Mouse (Mus musculus) telencephalon, adult 2 months (tissue): ENCODE data around the gene Armc2.

ENCODE experiments used
- DNase-seq: peaks from one replicate; pipeline ENCODE4 v3.0.0-alpha.2; 2011; ENCODE audit warnings: low read depth, low spot score

Gene Armc2

DNA sequence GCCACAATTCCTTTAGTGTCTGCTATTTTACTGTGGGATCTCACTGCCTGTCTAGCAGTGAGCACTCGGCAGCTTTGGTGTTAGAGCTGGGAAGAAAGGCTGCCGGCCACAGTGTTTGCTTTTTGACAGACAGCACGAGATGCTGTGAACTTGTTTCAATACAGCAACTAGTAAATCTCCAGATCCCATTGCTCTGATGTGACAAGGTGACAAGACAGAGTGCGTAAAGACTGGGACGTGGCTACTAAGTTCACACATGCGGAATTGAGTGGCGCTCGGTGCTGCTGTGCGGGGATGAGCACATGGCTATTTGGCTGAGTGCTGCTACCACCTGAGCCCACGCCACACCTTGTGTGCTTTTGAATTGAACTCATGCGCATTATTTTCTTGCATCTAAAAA, 110.8 kb downstream of the Armc2 start:
- DNase-seq: no peak

- no peak for DNase-seq
Observed at GRCm38 (mm10) chr10:41901864-41902263, 116.4 kb downstream of the Armc2 start.

DNA sequence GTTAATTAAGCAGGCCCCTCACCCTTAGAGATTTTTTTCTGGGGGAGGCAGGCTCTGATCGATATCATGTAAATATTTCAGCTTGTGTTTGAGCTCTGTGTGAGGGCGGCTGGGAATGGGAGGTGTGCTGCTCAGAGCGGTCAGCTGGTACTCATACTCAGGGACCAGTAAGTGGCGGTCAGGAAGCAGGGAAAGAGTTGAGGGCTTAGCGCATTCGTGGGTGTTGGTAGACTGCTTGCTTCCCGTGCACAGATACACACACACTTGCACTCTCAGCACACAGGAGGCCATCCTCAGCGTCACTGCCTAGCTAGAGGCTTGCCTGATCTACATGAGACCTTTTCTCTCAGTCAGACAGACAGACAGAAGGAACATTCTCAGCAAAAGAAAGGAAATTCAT, 116.8 kb downstream of the Armc2 start:
- no peak for DNase-seq

GRCm38 (mm10) chr10:41896865-41897264, 121.4 kb downstream of the Armc2 start:
- DNase-seq: no peak

GRCm38 (mm10) chr10:41896425-41896824, 121.8 kb downstream of the Armc2 start:
- DNase-seq: no peak

DNA sequence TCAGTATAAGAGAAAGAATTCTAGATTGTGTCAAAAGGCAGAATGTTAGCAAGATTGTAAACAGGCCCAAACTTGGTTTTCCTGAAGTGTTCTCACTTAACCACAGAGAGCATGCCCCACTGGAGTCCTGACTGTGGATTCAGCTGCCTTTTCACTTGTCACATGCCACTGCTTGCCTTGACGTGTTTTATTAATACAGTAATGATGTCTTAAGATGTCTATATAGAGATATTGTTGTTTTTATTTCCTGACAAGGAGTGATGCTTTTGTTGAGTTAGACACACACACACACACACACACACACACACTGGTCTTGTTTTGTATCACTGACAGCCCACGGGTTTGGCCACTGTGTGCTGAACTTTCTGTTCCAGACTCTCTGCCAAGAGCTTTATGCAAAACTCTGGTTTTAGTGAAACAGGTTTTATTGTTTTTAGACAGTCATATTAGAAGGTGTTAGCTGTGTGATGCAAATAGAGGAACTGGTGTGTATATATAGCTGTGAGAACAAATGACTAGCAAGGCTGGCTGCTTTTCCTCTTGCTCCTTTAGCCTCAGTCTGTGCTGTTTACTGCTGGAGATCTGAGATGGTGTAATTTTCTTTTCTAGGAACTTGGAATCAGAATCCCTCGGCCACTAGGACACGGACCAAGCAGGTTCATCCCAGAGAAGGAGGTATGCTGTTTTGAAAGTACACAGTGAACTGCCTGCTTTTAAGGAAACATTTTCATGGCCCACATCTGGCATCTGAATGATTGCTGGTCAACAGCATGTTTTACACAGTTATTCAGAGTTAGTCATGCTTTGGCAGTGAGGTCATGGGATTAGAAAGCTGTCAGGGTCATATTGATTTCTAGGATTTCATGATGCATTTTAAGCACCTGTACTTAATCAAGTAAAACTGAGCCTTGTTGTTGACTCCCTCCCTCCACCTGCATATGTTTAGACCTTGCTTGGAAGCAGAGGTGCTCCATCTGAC, 124.5 kb downstream of the Armc2 start:
- DNase-seq: peak; percentile 46

DNA sequence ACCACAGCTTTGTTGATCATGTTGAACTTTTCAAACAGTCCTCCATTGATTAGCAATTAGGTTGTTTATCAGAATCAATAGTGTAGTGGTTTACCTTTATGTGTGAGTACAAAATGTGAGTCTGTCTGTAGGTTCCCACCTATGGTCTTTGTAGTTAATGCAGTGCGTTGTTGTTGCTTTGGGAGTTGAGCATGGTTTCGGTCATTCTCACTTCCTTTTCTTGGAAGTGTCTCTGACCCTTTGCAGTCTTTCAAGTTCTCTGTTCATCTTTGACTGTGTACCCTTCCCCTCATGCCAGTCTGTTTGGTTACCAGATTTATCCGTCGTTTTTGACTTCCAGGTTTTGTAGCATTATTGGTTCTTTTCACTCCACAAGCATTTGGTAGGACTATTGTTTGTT, 126.9 kb downstream of the Armc2 start:
- DNase-seq: no peak

DNA sequence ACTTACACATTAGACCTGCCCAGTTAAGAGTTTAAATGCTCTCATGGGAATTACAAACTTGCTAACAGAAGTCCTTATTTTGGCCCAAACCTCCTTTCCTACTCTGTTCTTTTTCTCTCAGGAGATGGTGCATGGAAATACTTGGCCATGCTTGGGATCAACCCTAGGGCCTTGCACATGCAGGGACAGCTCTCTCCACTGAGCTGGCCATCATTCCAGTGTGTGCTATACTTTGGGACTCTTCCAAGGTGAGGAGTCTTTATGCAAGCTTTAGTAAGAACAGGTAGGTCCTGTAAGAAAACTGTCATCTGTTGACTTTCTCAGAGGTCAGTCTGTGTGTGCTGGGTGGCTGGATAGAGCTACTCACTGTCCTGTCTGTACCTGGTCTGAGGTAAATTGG, 127.7 kb downstream of the Armc2 start:
- no peak for DNase-seq

GRCm38 (mm10) chr10:41889566-41889965, 128.7 kb downstream of the Armc2 start:
- no peak for DNase-seq

GRCm38 (mm10) chr10:41888365-41888941, 129.8 kb downstream of the Armc2 start:
- DNase-seq: no peak

DNA sequence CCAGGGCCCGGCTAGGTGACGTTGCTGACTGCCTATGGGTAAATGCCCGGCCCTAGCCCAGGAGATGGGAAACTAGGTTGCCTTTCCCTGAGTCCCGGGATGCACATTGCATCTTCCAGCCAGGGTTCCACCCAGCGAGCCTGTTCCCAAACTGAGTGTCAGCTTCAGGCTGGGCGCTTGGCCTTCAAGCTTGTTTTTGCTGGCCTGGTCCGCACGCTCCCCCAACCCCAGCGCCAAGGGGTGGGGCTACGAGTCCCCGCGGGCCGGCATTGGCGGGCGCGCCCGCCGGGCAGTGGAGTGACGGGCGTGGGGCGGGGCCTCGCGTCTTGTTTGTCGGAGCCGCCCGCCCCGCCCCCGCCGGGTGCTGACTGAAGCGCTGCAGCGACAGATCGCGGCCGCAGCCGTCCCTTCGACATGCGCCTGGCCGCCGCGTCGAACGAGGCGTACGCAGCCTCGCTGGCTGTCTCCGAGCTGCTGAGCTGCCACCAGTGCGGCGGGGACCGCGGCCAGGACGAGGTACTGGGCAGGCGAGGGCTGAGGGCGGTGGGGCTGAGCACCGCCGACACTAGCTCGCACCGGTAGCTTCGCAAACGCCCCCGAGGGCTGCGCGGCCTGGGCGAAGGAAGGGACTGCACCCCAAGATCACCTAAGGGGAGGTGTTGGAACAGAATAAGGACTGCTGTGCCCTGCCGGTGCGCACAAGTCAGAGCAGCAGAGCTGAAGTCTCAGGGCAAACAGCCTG, 131.0 kb downstream of the Armc2 start:
- DNase-seq: peak; percentile 87

DNA sequence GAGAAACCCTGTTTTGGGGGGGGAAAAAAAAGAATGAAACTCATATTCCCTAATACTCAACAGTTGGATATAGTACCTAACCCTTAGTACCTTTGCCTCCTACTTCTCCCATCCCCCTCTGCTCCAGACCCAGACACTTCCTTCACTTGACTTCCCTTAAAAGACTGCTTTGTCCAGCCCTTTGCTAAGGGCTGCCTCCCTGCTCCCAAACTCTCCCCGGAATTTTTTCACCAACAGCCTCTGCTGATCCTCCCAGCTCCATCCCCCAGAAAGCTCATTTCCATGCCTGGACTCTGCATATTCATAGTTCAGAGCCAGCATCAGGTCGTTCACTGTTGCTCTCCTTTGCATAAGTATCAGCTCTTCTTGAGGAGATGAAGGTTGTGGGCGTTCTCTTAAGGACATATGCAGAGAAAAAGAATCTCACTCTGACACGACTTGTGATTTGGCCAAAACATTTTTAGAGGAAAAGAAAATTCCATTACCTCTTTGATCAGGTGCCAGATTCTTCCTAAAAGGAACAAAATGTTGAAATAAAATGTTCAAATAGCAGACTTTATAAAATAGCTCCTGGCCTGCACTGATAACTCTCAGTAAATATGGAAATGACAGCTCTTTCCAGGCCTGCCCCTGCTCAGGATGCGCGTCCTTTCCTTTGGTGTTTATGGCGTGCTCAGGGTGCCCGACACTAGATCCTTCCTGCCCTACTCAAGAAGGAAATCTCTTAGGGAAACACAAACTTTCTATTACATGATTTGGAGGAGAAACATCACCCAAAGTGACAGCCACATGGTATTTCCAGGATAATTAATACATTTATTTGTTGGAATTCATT, 134.3 kb downstream of the Armc2 start:
- DNase-seq: peak; percentile 73

DNA sequence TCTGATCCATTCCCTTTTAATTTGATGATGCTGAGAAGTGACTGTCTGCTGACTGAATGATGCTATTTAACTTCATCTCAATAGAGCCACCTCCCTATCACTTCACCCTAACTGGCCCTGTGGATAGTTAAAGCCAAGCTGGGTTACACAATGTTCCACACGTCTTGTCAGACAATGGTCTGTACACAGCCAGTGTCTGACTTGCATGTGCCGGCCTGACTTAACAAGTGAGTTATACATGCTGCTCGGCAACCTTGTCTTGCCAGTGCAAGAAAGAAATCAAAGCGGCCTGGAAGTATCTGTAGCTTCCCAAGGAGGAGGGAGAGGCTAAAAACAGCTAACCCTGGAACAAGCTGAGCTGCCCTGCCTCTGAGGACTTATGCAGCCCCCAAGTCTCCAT, 136.8 kb downstream of the Armc2 start:
- DNase-seq: no peak

DNA sequence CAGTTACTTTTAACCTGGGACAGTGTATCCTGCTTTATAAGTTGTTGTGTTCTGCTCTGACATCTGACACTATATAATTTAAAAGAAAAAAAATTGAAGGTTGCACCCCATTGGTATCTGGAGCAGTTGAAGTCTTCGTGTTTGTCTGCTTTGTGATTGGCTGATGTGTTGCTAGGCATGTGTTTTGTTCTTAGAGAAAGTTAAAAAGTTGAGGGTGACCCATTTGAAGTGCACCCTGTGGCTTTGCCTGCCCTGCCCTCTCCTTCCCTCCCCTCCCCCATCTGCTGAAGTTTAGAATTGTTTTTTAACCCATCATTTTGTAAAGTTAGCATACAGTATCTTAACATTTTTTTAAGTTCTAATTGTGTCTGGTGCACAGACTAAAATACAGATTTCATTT, 137.5 kb downstream of the Armc2 start:
- no peak for DNase-seq

- DNase-seq: no peak
Observed at GRCm38 (mm10) chr10:41880206-41880605, 138.0 kb downstream of the Armc2 start.

DNA sequence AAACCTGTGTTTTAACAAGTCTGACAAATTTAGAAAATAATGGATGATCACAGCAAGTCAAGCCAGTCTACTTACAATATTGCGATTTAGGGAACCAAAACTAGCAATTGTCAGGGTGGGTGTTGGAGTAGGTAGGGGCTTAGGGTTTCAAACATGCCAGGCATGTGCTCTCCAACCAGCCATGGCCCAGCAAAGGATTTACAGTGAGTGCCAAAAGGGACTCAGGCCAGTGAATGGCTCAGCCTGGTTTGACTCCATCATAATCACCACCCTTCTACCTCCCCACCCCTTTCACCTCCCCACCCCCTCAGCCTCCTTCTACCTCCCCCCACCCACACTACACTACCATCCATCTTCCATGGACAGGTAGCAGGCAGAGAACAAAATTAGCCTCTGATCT, 138.6 kb downstream of the Armc2 start:
- DNase-seq: no peak

DNA sequence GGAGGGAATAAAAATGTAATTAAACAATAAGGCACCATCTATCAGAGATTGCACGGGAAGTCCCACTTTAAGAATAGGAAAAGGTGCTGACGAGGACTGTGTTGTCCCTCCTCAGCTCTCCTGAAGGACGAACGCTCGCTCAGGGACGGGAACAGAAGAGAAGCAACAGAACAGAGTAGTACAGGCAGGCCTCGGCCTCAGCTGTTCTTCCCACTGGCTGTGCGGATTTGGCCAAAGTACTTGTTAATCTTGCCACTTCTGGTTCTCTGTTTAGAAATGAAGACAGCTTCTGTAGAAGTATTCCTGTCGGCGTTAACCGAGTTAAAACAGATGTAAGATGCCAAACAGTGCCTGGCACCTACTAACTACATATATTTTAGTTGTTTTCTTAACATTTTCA, 139.9 kb downstream of the Armc2 start:
- no peak for DNase-seq

- DNase-seq: no peak
Observed at GRCm38 (mm10) chr10:41875624-41876023, 142.6 kb downstream of the Armc2 start.

DNA sequence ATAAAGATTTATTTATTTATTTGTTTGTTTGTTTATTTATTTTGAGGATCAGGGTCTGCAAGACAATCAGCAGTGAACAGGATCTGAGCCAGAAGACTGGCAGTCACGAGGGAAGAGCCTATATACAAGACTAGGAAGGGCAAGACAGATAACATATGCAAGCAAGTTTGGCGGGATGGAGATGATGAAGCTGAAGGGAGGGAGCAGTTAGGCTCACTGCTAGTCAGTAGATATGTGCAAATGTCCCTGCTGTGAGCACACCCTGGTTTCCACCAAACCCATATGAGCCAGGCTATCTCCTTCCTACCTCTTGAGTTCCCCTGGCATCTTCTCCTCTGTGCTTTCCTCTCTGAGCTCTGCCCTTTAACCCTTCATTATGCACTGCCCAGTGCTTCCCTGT, 146.7 kb downstream of the Armc2 start:
- DNase-seq: no peak

GRCm38 (mm10) chr10:41870101-41870500, 148.1 kb downstream of the Armc2 start:
- DNase-seq: no peak

DNA sequence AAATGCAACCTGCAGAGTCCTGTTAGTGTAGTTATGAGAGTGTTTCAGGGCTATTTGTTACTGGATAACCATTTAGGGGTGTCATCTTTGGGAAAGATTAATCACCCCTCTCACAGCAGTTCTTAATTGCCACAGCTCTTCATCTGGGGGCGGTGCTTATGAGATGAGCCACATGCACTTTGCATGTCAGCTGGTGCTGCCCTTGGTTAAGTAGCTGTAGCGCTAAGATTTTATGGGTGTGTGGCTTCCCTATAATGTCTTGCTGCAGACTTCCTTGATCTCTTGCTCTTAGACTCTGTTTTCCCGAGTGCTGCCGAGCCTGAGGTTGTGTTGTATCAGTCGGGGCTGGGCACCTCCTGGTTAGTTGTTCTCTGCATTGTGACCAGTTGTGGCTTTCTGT, 150.3 kb downstream of the Armc2 start:
- no peak for DNase-seq

DNA sequence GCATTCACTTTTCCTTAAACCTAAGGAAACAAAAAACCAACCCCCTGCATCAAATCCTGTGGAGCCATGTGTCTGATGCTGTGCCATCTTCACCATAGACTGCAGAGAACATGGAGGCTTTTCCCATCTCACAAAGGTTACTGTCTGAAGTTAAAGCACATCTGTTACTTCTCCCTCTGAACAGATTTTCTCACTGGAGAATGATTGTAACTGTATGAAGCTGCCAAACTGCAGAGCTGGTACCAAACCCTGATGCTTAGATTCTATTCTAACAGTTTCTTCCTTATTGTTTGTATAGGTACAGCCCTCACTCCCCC, 151.4 kb downstream of the Armc2 start:
- no peak for DNase-seq
